Mouse (Mus musculus) small intestine, adult 2 months (tissue): ENCODE measurements around the gene Cbarp.

ENCODE experiments used
- CTCF ChIP-seq: fragments of 200-500 bp; IDR thresholded peaks from 2 replicates; pipeline ENCODE4 v1.5.1; 2012; ENCODE audit warnings: low read depth, mild to moderate bottlenecking, control low read depth, inconsistent platforms, low read length, moderate library complexity, mixed read lengths; ENCODE audit not compliant: insufficient replicate concordance, insufficient read length; ENCODE audit errors: extremely low read depth
- POLR2A ChIP-seq: fragments of 200-500 bp; IDR thresholded peaks from 2 replicates; pipeline ENCODE4 v1.6.1; 2012; ENCODE audit warnings: low read depth, mild to moderate bottlenecking, control low read depth, inconsistent platforms, low read length, moderate library complexity

DNA sequence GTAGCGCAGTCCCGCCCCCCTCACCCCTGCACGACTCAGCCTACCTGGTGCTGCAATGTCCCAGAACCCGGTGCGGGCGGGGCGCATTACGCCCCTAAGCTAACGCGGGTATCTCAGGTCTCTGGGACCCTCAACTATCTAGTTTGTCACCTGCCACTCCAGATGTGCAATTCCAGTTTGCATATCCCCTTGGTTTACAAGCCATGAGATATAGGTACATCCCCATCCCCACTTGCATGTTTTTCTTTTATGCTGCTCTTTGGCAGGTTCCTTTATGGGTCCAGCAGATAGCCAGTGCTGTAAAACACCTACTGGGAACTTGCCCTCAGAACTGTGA lies 1.2 kb downstream of the Cbarp start:
- no peak for TF ChIP-seq CTCF
- TF ChIP-seq POLR2A: no peak
